ENCODE assay signal across 8 mouse cellular contexts in genomic region chr7:7188191-7188942, GRCm38 (mm10). TPM values are rescaled to one million over a fixed set of nuclear protein-coding genes. Genes with fewer than 3 reads are reported as not detected.
DNase-seq lines count a peak whose midpoint lies in the region; ATAC-seq lines count a peak whose summit lies in the region.

No protein-coding gene starts in this region.

- peak overlapping the region; percentile 44 for H3K4me2 ChIP-seq in hindbrain, embryonic 12.5 days (replicated peaks)

- no peaks in the 10 kb centered on the region for H3K4me1 ChIP-seq in hindbrain, embryonic 12.5 days

- H3K9me3 ChIP-seq in hindbrain, embryonic 12.5 days (replicated peaks) = no peaks in the 10 kb centered on the region; the same call in 1 of the 2 replicates

- ATAC-seq in hindbrain, embryonic 12.5 days (ENCODE audit: low FRiP score) = peak; percentile 96

- H3K27me3 ChIP-seq in hindbrain, embryonic 12.5 days = no peaks in the 10 kb centered on the region

- H3K27ac ChIP-seq in hindbrain, embryonic 12.5 days = no peak overlapping the region

- H3K36me3 ChIP-seq in hindbrain, embryonic 12.5 days = 0 out of 2 replicates have a peak, but pooled peaks cover 4% of the 10 kb centered on the region

- peak overlapping the region; percentile 51; the same call in 1 of the 2 replicates for H3K9ac ChIP-seq in hindbrain, embryonic 12.5 days

- DNase-seq in MEL-GATA-1-ER (ENCODE audit: extremely low read depth, low read depth) = peak; percentile 24
- peak; percentile 70 for DNase-seq in cerebellum, adult 8-10 months
- peak; percentile 59 for DNase-seq in forelimb bud, embryonic 11.5 days (ENCODE audit: low read depth, low spot score)
- DNase-seq in layer of hippocampus, postnatal 14 days (ENCODE audit: low spot score in 2 of 2) = peak; percentile 70 to 73
- DNase-seq in lung, postnatal 10 days = peak; percentile 75
- DNase-seq in ovary, postnatal 14 days (ENCODE audit: low spot score) = peak; percentile 26
- peak; percentile 34 to 61 for DNase-seq in thymus, postnatal 10 days (ENCODE audit: low spot score in 2 of 2)

- WGBS in hindbrain, embryonic 12.5 days = 7% methylated on average over 17 of the region's 18 CpGs

- peak overlapping the region; percentile 50 for H3K4me3 ChIP-seq in hindbrain, embryonic 12.5 days

RNA-seq across cellular contexts. Expression of gene Zfp418, which starts 17.2 kb away (rescaled TPM):
- polyA plus RNA-seq in hindbrain, embryonic 12.5 days (2016; fragmentation: Nextera tagmentation; extraction: Ambion mirVana) = 3.5 and 3.7 TPM in 2 replicates
- 1 to 10 TPM; 5.0 to 6.2 TPM for total RNA-seq in layer of hippocampus, postnatal 14 days (2021)

RNA-seq across cellular contexts. Expression of gene Zfp772, which starts 21.4 kb away (rescaled TPM):
- polyA plus RNA-seq in hindbrain, embryonic 12.5 days (2016; fragmentation: Nextera tagmentation; extraction: Ambion mirVana) = 9.2 TPM in 2 replicates
- 1 to 10 TPM; 6.9 to 7.1 TPM for total RNA-seq in layer of hippocampus, postnatal 14 days (2021)

RNA-seq across cellular contexts. Expression of gene Zfp773, which starts 51.8 kb away (rescaled TPM):
- 10.7 and 11.1 TPM in 2 replicates for polyA plus RNA-seq in hindbrain, embryonic 12.5 days (2016; fragmentation: Nextera tagmentation; extraction: Ambion mirVana)
- 1 to 10 TPM; 1.8 to 2.2 TPM for total RNA-seq in layer of hippocampus, postnatal 14 days (2021)

RNA-seq across cellular contexts. Expression of gene Vmn2r29, which starts 58.8 kb away (rescaled TPM):
- 0.76 and 1.3 TPM in 2 replicates for polyA plus RNA-seq in hindbrain, embryonic 12.5 days (2016; fragmentation: Nextera tagmentation; extraction: Ambion mirVana)
- total RNA-seq in layer of hippocampus, postnatal 14 days (2021) = 1 to 10 TPM; 1.7 to 2.2 TPM

Comparison
In these comparisons a context has a peak if more than half of its experiments do, and no peak if none do; other contexts are left out.
1. DNase-seq: peak in every context shown above with its lines; median percentile 75 in lung, postnatal 10 days; 72 in layer of hippocampus, postnatal 14 days; 70 in cerebellum, adult 8-10 months; 59 in forelimb bud, embryonic 11.5 days; 48 in thymus, postnatal 10 days; 26 in ovary, postnatal 14 days; 24 in MEL-GATA-1-ER.